In genomic region chr4:136261912-136262311, GRCm38 (mm10) we compare ENCODE assay signal across 16 mouse cellular contexts. TPM values are rescaled to one million over a fixed set of nuclear protein-coding genes. Genes with fewer than 3 reads are reported as not detected.
DNase-seq lines count a peak whose midpoint lies in the region; ATAC-seq and TF ChIP-seq lines count a peak whose summit lies in the region.
"Had no signal": no experiment of that assay in that cellular context is flagged by ENCODE, and none has a peak within 500 bp of the region (broad histone marks: within the 10 kb centered on the region; RNA-seq: fewer than 3 reads in every experiment).

No protein-coding gene starts in this region.

- no peak overlapping the region for H3K4me2 ChIP-seq in neural tube, embryonic 11.5 days (ENCODE audit: low read depth)
- H3K4me2 ChIP-seq in stomach, postnatal 0 days (replicated peaks; ENCODE audit: low read depth): no peak overlapping the region

- no peak overlapping the region for H3K9ac ChIP-seq in neural tube, embryonic 11.5 days (ENCODE audit: low read length)
- H3K9ac ChIP-seq in stomach, postnatal 0 days (ENCODE audit: low read length): no peak overlapping the region
- H3K9ac ChIP-seq: liver, embryonic 14.5 days had no signal

- no peak overlapping the region for H3K27ac ChIP-seq in neural tube, embryonic 11.5 days (ENCODE audit: low read depth, low read length)
- no peak overlapping the region; the same call in 1 of the 2 replicates for H3K27ac ChIP-seq in stomach, postnatal 0 days (replicated peaks)
- H3K27ac ChIP-seq: hindbrain, postnatal 0 days; liver, embryonic 14.5 days; midbrain, embryonic 10.5 days had no signal

- H3K4me3 ChIP-seq in neural tube, embryonic 11.5 days (ENCODE audit: low read depth, low read length): no peak overlapping the region
- H3K4me3 ChIP-seq in stomach, postnatal 0 days (ENCODE audit: low read depth, low read length): no peak overlapping the region
- H3K4me3 ChIP-seq: midbrain, embryonic 10.5 days had no signal

- H3K36me3 ChIP-seq in neural tube, embryonic 11.5 days (ENCODE audit: control insufficient read depth, insufficient read depth, low read length): no peaks in the 10 kb centered on the region
- H3K36me3 ChIP-seq in stomach, postnatal 0 days (ENCODE audit: control insufficient read depth, insufficient read depth, low read length): no peaks in the 10 kb centered on the region
- H3K36me3 ChIP-seq: G1E; midbrain, embryonic 10.5 days had no signal

- no peaks in the 10 kb centered on the region for H3K27me3 ChIP-seq in neural tube, embryonic 11.5 days (ENCODE audit: control insufficient read depth, insufficient read depth, low read length)
- no peaks in the 10 kb centered on the region for H3K27me3 ChIP-seq in stomach, postnatal 0 days (ENCODE audit: control insufficient read depth, insufficient read depth, low read length)

- TF ChIP-seq EP300 in stomach, postnatal 0 days (optimal IDR thresholded peaks at IDR 0.05): no peak

- no peaks in the 10 kb centered on the region for H3K9me3 ChIP-seq in neural tube, embryonic 11.5 days (ENCODE audit: control insufficient read depth, low read length)
- no peaks in the 10 kb centered on the region for H3K9me3 ChIP-seq in stomach, postnatal 0 days (ENCODE audit: control insufficient read depth, low read length)
- H3K9me3 ChIP-seq: G1E; midbrain, embryonic 10.5 days had no signal

- peak; percentile 43 to 62 for DNase-seq in heart, adult 18-20 months
- DNase-seq in heart, postnatal 25 days (ENCODE audit: low spot score): no peak
- DNase-seq in neural tube, embryonic 11.5 days (ENCODE audit: low spot score): peak; percentile 8
- DNase-seq in neural tube, embryonic 10.5 days (ENCODE audit: extremely low spot score, low spot score): no peak
- DNase-seq in kidney, postnatal 10 days: peak; percentile 46
- no peak for DNase-seq in stomach, postnatal 0 days (ENCODE audit: low spot score)
- no peak for DNase-seq in urinary bladder, postnatal 10 days (ENCODE audit: low spot score)
- no peak for DNase-seq in MN1 (ENCODE audit: low spot score)
- DNase-seq: cerebellum, adult 11-12 months; left cerebral cortex, postnatal 4 days; thymus, adult 2 months had no signal

- ATAC-seq in neural tube, embryonic 11.5 days (ENCODE audit: insufficient read depth, low FRiP score, low TSS enrichment): no peak
- peak; percentile 19; the same call in 1 of the 2 replicates for ATAC-seq in stomach, postnatal 0 days (ENCODE audit: low FRiP score, low TSS enrichment)
- ATAC-seq: activated CD4-positive, CD25-positive, alpha-beta regulatory T cell, adult 4 months; hindbrain, postnatal 0 days had no signal

- 80% methylated on average over 10 of the region's 10 CpGs for WGBS in neural tube, embryonic 11.5 days
- WGBS in stomach, postnatal 0 days: 54% methylated on average over 10 of the region's 10 CpGs

- no peaks in the 10 kb centered on the region for H3K4me1 ChIP-seq in neural tube, embryonic 11.5 days (ENCODE audit: control insufficient read depth, insufficient read depth, low read length)
- H3K4me1 ChIP-seq in stomach, postnatal 0 days (replicated peaks; ENCODE audit: control insufficient read depth, insufficient read depth): 0 out of 2 replicates have a peak, but pooled peaks cover 4% of the 10 kb centered on the region

- intact Hi-C loops in heart, postnatal 25 days (cut with DNase I): loop anchor here (1.0 kb wide), 1 partner anchor 61 kb away; no protein-coding TSS in a partner anchor

- no peak for TF ChIP-seq CTCF in stomach, postnatal 0 days (IDR thresholded peaks at IDR 0.05; ENCODE audit: low read depth)

RNA-seq across cellular contexts. Expression of gene Tcea3, which starts 14.4 kb away (rescaled TPM):
- 100 to 1,000 TPM; 126 to 148 TPM for total RNA-seq in heart, adult 18-20 months (2021)
- 100 to 1,000 TPM; 101 to 111 TPM for total RNA-seq in heart, postnatal 25 days (2021)
- 6.5 and 7.4 TPM in 2 replicates for polyA plus RNA-seq in neural tube, embryonic 11.5 days (2014; fragmentation: Nextera tagmentation; extraction: Ambion mirVana)
- polyA plus RNA-seq in stomach, postnatal 0 days (2015; fragmentation: Nextera tagmentation; extraction: Ambion mirVana): 31.1 and 35.0 TPM in 2 replicates
- polyA plus RNA-seq: G1E had no signal

RNA-seq across cellular contexts. Expression of gene Zfp46, which starts 22.6 kb away (rescaled TPM):
- 10 to 100 TPM; 32.3 to 34.8 TPM for total RNA-seq in heart, adult 18-20 months (2021)
- total RNA-seq in heart, postnatal 25 days (2021): 10 to 100 TPM; 39.3 to 54.1 TPM
- 34.2 and 34.4 TPM in 2 replicates for polyA plus RNA-seq in neural tube, embryonic 11.5 days (2014; fragmentation: Nextera tagmentation; extraction: Ambion mirVana)
- polyA plus RNA-seq in stomach, postnatal 0 days (2015; fragmentation: Nextera tagmentation; extraction: Ambion mirVana): 8.8 and 9.0 TPM in 2 replicates

RNA-seq across cellular contexts. Expression of gene Hnrnpr, which starts 48.8 kb away (rescaled TPM):
- total RNA-seq in heart, adult 18-20 months (2021): 10 to 100 TPM; 41.9 to 46.0 TPM
- total RNA-seq in heart, postnatal 25 days (2021): 10 to 100 TPM; 44.6 to 44.9 TPM
- polyA plus RNA-seq in neural tube, embryonic 11.5 days (2014; fragmentation: Nextera tagmentation; extraction: Ambion mirVana): 183 and 184 TPM in 2 replicates
- 54.2 and 54.8 TPM in 2 replicates for polyA plus RNA-seq in stomach, postnatal 0 days (2015; fragmentation: Nextera tagmentation; extraction: Ambion mirVana)

RNA-seq across cellular contexts. Expression of gene Asap3, which starts 55.7 kb away (rescaled TPM):
- total RNA-seq in heart, adult 18-20 months (2021): 1 to 10 TPM; 7.6 to 9.1 TPM
- total RNA-seq in heart, postnatal 25 days (2021): 10 to 100 TPM in 1 of 2 experiments, 1 to 10 TPM in 1; 8.7 to 11.8 TPM
- polyA plus RNA-seq in neural tube, embryonic 11.5 days (2014; fragmentation: Nextera tagmentation; extraction: Ambion mirVana): 6.9 and 7.5 TPM in 2 replicates
- polyA plus RNA-seq in stomach, postnatal 0 days (2015; fragmentation: Nextera tagmentation; extraction: Ambion mirVana): 1.6 and 1.9 TPM in 2 replicates

Comparison
In these comparisons a context has a peak if more than half of its experiments do, and no peak if none do; other contexts are left out.
1. DNase-seq: peak in heart, adult 18-20 months (2 of 2), neural tube, embryonic 11.5 days (single experiment) and kidney, postnatal 10 days (single experiment); none in heart, postnatal 25 days (single experiment), neural tube, embryonic 10.5 days (single experiment), stomach, postnatal 0 days (single experiment), urinary bladder, postnatal 10 days (single experiment) and MN1 (single experiment).